Comparison of ENCODE assay signal across 25 mouse cellular contexts in genomic region chr17:73220746-73221145, GRCm38 (mm10).
DNase-seq lines count a peak whose midpoint lies in the region; ATAC-seq lines count a peak whose summit lies in the region.
"Had no signal": no experiment of that assay in that cellular context is flagged by ENCODE, and none has a peak within 500 bp of the region (broad histone marks: within the 10 kb centered on the region; RNA-seq: fewer than 3 reads in every experiment).

No protein-coding gene starts in this region.

- H3K4me3 ChIP-seq in heart, embryonic 12.5 days, result no peak overlapping the region
- no peak overlapping the region for H3K4me3 ChIP-seq in hindbrain, embryonic 13.5 days
- no peak overlapping the region for H3K4me3 ChIP-seq in hindbrain, embryonic 16.5 days (ENCODE audit: low read length)
- H3K4me3 ChIP-seq in midbrain, embryonic 15.5 days, result no peak overlapping the region
- no peak overlapping the region for H3K4me3 ChIP-seq in midbrain, embryonic 10.5 days
- H3K4me3 ChIP-seq: kidney, embryonic 15.5 days; limb, embryonic 10.5 days; liver, embryonic 15.5 days; lung, embryonic 15.5 days; megakaryocyte, embryonic 14.5 days had no signal

- peak overlapping the region; percentile 58 for H3K27ac ChIP-seq in heart, embryonic 12.5 days (ENCODE audit: poor library complexity, severe bottlenecking)
- H3K27ac ChIP-seq in hindbrain, embryonic 13.5 days, result peak overlapping the region; percentile 40; the same call in 1 of the 2 replicates
- no peak overlapping the region for H3K27ac ChIP-seq in hindbrain, embryonic 16.5 days (ENCODE audit: low read depth, low read length)
- peak overlapping the region; percentile 39 for H3K27ac ChIP-seq in midbrain, embryonic 15.5 days
- no peak overlapping the region for H3K27ac ChIP-seq in midbrain, embryonic 10.5 days (replicated peaks)
- H3K27ac ChIP-seq: limb, embryonic 10.5 days; liver, embryonic 15.5 days; lung, embryonic 15.5 days had no signal

- H3K27me3 ChIP-seq in heart, embryonic 12.5 days (replicated peaks), result no peaks in the 10 kb centered on the region
- H3K27me3 ChIP-seq in hindbrain, embryonic 13.5 days, result no peaks in the 10 kb centered on the region
- no peaks in the 10 kb centered on the region; the same call in 1 of the 2 replicates for H3K27me3 ChIP-seq in hindbrain, embryonic 16.5 days (replicated peaks; ENCODE audit: control insufficient read depth, insufficient read depth, low read length)
- no peaks in the 10 kb centered on the region for H3K27me3 ChIP-seq in midbrain, embryonic 15.5 days (replicated peaks)
- no peaks in the 10 kb centered on the region for H3K27me3 ChIP-seq in midbrain, embryonic 10.5 days (ENCODE audit: low read depth, poor library complexity, severe bottlenecking)
- H3K27me3 ChIP-seq: kidney, embryonic 15.5 days; liver, embryonic 15.5 days; lung, embryonic 15.5 days; megakaryocyte, embryonic 14.5 days had no signal

- H3K4me2 ChIP-seq in heart, embryonic 12.5 days, result 0 out of 2 replicates have a peak overlapping the region, but pooled peaks have one; percentile 29
- no peak overlapping the region for H3K4me2 ChIP-seq in hindbrain, embryonic 13.5 days
- no peak overlapping the region for H3K4me2 ChIP-seq in hindbrain, embryonic 16.5 days (ENCODE audit: low read length)
- no peak overlapping the region for H3K4me2 ChIP-seq in midbrain, embryonic 15.5 days
- H3K4me2 ChIP-seq: kidney, embryonic 15.5 days; liver, embryonic 15.5 days; lung, embryonic 15.5 days had no signal

- 43% methylated on average over 7 of the region's 7 CpGs for WGBS in heart, embryonic 12.5 days
- WGBS in hindbrain, embryonic 13.5 days, result 64% methylated on average over 7 of the region's 7 CpGs
- WGBS in hindbrain, embryonic 16.5 days, result 53% methylated on average over 7 of the region's 7 CpGs
- 41% methylated on average over 7 of the region's 7 CpGs for WGBS in midbrain, embryonic 15.5 days
- WGBS in midbrain, embryonic 10.5 days, result 77% methylated on average over 7 of the region's 7 CpGs

- no peak overlapping the region for H3K9ac ChIP-seq in heart, embryonic 12.5 days
- H3K9ac ChIP-seq in hindbrain, embryonic 13.5 days, result no peak overlapping the region
- H3K9ac ChIP-seq in hindbrain, embryonic 16.5 days (ENCODE audit: low read depth, low read length), result no peak overlapping the region
- H3K9ac ChIP-seq in midbrain, embryonic 15.5 days, result no peak overlapping the region
- H3K9ac ChIP-seq: kidney, embryonic 15.5 days; liver, embryonic 15.5 days; lung, embryonic 15.5 days had no signal

- ATAC-seq in heart, embryonic 12.5 days (ENCODE audit: insufficient number of reproducible peaks, low FRiP score), result no peak
- ATAC-seq in hindbrain, embryonic 13.5 days (ENCODE audit: low FRiP score), result no peak
- ATAC-seq in hindbrain, embryonic 16.5 days, result no peak
- ATAC-seq in midbrain, embryonic 15.5 days (replicated peaks), result no peak
- ATAC-seq: activated CD4-positive, CD25-positive, alpha-beta regulatory T cell, adult 4 months; forebrain, embryonic 16.5 days had no signal

- H3K4me1 ChIP-seq in heart, embryonic 12.5 days (replicated peaks), result peaks cover 46% of the 10 kb centered on the region
- H3K4me1 ChIP-seq in hindbrain, embryonic 13.5 days (replicated peaks), result peaks cover 25% of the 10 kb centered on the region
- peaks cover 14% of the 10 kb centered on the region for H3K4me1 ChIP-seq in hindbrain, embryonic 16.5 days (ENCODE audit: control insufficient read depth, insufficient read depth, low read depth, low read length)
- H3K4me1 ChIP-seq in midbrain, embryonic 15.5 days, result peaks cover 22% of the 10 kb centered on the region
- peaks cover 12% of the 10 kb centered on the region for H3K4me1 ChIP-seq in midbrain, embryonic 10.5 days

- H3K9me3 ChIP-seq in heart, embryonic 12.5 days (replicated peaks), result no peaks in the 10 kb centered on the region
- no peaks in the 10 kb centered on the region for H3K9me3 ChIP-seq in hindbrain, embryonic 13.5 days
- H3K9me3 ChIP-seq in hindbrain, embryonic 16.5 days (ENCODE audit: control insufficient read depth, low read length), result no peaks in the 10 kb centered on the region
- no peaks in the 10 kb centered on the region for H3K9me3 ChIP-seq in midbrain, embryonic 15.5 days
- H3K9me3 ChIP-seq in midbrain, embryonic 10.5 days (replicated peaks), result no peaks in the 10 kb centered on the region
- H3K9me3 ChIP-seq: kidney, embryonic 15.5 days; limb, embryonic 10.5 days; liver, embryonic 15.5 days; lung, embryonic 15.5 days; megakaryocyte, embryonic 14.5 days had no signal

- no peak for DNase-seq in heart, adult 18-20 months
- DNase-seq in midbrain, embryonic 10.5 days (ENCODE audit: low spot score), result no peak
- peak; percentile 52 for DNase-seq in telencephalon, adult 2 months (ENCODE audit: low read depth, low spot score)
- DNase-seq in kidney, postnatal 25 days, result no peak
- DNase-seq: adrenal gland, adult 8-10 months; cerebellum, adult 2 months; cerebellum, postnatal 36 days; embryo, embryonic 11 days; gastrocnemius, postnatal 36 days; kidney, adult 11 months; kidney, postnatal 4 days; liver; lung, postnatal 36 days; thymus, postnatal 14 days had no signal

- H3K36me3 ChIP-seq in heart, embryonic 12.5 days, result peaks cover 7% of the 10 kb centered on the region; the same call in 1 of the 2 replicates
- no peaks in the 10 kb centered on the region for H3K36me3 ChIP-seq in hindbrain, embryonic 13.5 days
- 0 out of 2 replicates have a peak, but pooled peaks cover 2% of the 10 kb centered on the region for H3K36me3 ChIP-seq in hindbrain, embryonic 16.5 days (ENCODE audit: control insufficient read depth, insufficient read depth, low read length)
- no peaks in the 10 kb centered on the region for H3K36me3 ChIP-seq in midbrain, embryonic 15.5 days (replicated peaks)
- peaks cover 3% of the 10 kb centered on the region; the same call in 1 of the 2 replicates for H3K36me3 ChIP-seq in midbrain, embryonic 10.5 days
- H3K36me3 ChIP-seq: kidney, embryonic 15.5 days; liver, embryonic 15.5 days; lung, embryonic 15.5 days had no signal

Comparison
In these comparisons a context has a peak if more than half of its experiments do, and no peak if none do; other contexts are left out.
1. H3K27ac ChIP-seq: peak in heart, embryonic 12.5 days (single experiment), hindbrain, embryonic 13.5 days (single experiment) and midbrain, embryonic 15.5 days (single experiment); none in hindbrain, embryonic 16.5 days (single experiment) and midbrain, embryonic 10.5 days (single experiment).